Comparison of ENCODE assay signal across 8 mouse cellular contexts in genomic region chr8:105481453-105481852, GRCm38 (mm10). TPM values are rescaled to one million over a fixed set of nuclear protein-coding genes. Genes with fewer than 3 reads are reported as not detected.
DNase-seq lines count a peak whose midpoint lies in the region; ATAC-seq lines count a peak whose summit lies in the region.

No protein-coding gene starts in this region.

- H3K4me2 ChIP-seq in liver, embryonic 12.5 days = no peak overlapping the region
- no peak overlapping the region for H3K4me2 ChIP-seq in embryonic facial prominence, embryonic 11.5 days (ENCODE audit: low read depth, low read length)

- no peak overlapping the region for H3K27ac ChIP-seq in liver, embryonic 12.5 days
- H3K27ac ChIP-seq in embryonic facial prominence, embryonic 11.5 days (replicated peaks; ENCODE audit: low read depth, low read length) = peak overlapping the region; percentile 38; the same call in 1 of the 2 replicates

- peaks cover 8% of the 10 kb centered on the region for H3K4me1 ChIP-seq in liver, embryonic 12.5 days
- no peaks in the 10 kb centered on the region; the same call in 1 of the 2 replicates for H3K4me1 ChIP-seq in embryonic facial prominence, embryonic 11.5 days (ENCODE audit: control insufficient read depth, insufficient read depth, low read length)

- ATAC-seq in liver, embryonic 12.5 days = no peak
- no peak for ATAC-seq in embryonic facial prominence, embryonic 11.5 days (replicated peaks; ENCODE audit: insufficient number of reproducible peaks, low FRiP score, low TSS enrichment, low read depth)

- peak; percentile 30 to 51 for DNase-seq in cerebellum, adult 18-20 months
- DNase-seq in cerebellum, adult 11 months = no peak
- DNase-seq in liver = peak; percentile 61
- peak; percentile 54 for DNase-seq in embryonic facial prominence, embryonic 11.5 days (ENCODE audit: low spot score)
- DNase-seq in lung, postnatal 25 days (ENCODE audit: low spot score) = peak; percentile 46
- DNase-seq in ovary, adult 18-20 months (ENCODE audit: low spot score) = no peak
- DNase-seq in frontal cortex, postnatal 36 days (ENCODE audit: low spot score in 2 of 2) = no peak

- no peaks in the 10 kb centered on the region for H3K36me3 ChIP-seq in liver, embryonic 12.5 days
- H3K36me3 ChIP-seq in embryonic facial prominence, embryonic 11.5 days (replicated peaks; ENCODE audit: control insufficient read depth, insufficient read depth, low read depth, low read length) = no peaks in the 10 kb centered on the region

- WGBS in liver, embryonic 12.5 days (ENCODE audit: insufficient replicate concordance) = 63% methylated on average over 6 of the region's 6 CpGs
- WGBS in embryonic facial prominence, embryonic 11.5 days = 65% methylated on average over 6 of the region's 6 CpGs

- H3K27me3 ChIP-seq in liver, embryonic 12.5 days (replicated peaks) = peaks cover 23% of the 10 kb centered on the region
- H3K27me3 ChIP-seq in embryonic facial prominence, embryonic 11.5 days (ENCODE audit: control insufficient read depth, insufficient read depth, low read length) = no peaks in the 10 kb centered on the region

- no peaks in the 10 kb centered on the region for H3K9me3 ChIP-seq in liver, embryonic 12.5 days (replicated peaks)
- no peaks in the 10 kb centered on the region for H3K9me3 ChIP-seq in embryonic facial prominence, embryonic 11.5 days (replicated peaks; ENCODE audit: control insufficient read depth, low read length)

- no peak overlapping the region for H3K9ac ChIP-seq in liver, embryonic 12.5 days
- H3K9ac ChIP-seq in embryonic facial prominence, embryonic 11.5 days (replicated peaks; ENCODE audit: low read length) = no peak overlapping the region

- H3K4me3 ChIP-seq in liver, embryonic 12.5 days = no peak overlapping the region
- H3K4me3 ChIP-seq in embryonic facial prominence, embryonic 11.5 days (ENCODE audit: low read depth, low read length) = no peak overlapping the region

RNA-seq across cellular contexts. Expression of gene Tppp3, which starts 10.1 kb away (rescaled TPM):
- polyA plus RNA-seq in liver, embryonic 12.5 days (2016; fragmentation: Nextera tagmentation; extraction: Ambion mirVana) = 1.2 and 1.4 TPM in 2 replicates
- polyA plus RNA-seq in embryonic facial prominence, embryonic 11.5 days (2014; fragmentation: Nextera tagmentation; extraction: Ambion mirVana) = 49.5 and 59.1 TPM in 2 replicates

RNA-seq across cellular contexts. Expression of gene Zdhhc1, which starts 15.2 kb away (rescaled TPM):
- polyA plus RNA-seq in liver, embryonic 12.5 days (2016; fragmentation: Nextera tagmentation; extraction: Ambion mirVana) = 4.0 and 4.6 TPM in 2 replicates
- polyA plus RNA-seq in embryonic facial prominence, embryonic 11.5 days (2014; fragmentation: Nextera tagmentation; extraction: Ambion mirVana) = 15.0 and 17.9 TPM in 2 replicates

RNA-seq across cellular contexts. Expression of gene Hsd11b2, which starts 37.1 kb away (rescaled TPM):
- 6.0 and 6.7 TPM in 2 replicates for polyA plus RNA-seq in liver, embryonic 12.5 days (2016; fragmentation: Nextera tagmentation; extraction: Ambion mirVana)
- 11.9 and 12.6 TPM in 2 replicates for polyA plus RNA-seq in embryonic facial prominence, embryonic 11.5 days (2014; fragmentation: Nextera tagmentation; extraction: Ambion mirVana)

Comparison
In these comparisons a context has a peak if more than half of its experiments do, and no peak if none do; other contexts are left out.
1. DNase-seq: peak in cerebellum, adult 18-20 months (2 of 2), liver (single experiment), embryonic facial prominence, embryonic 11.5 days (single experiment) and lung, postnatal 25 days (single experiment); none in cerebellum, adult 11 months (single experiment), ovary, adult 18-20 months (single experiment) and frontal cortex, postnatal 36 days (0 of 2).
2. RNA of gene Tppp3, which starts 10.1 kb away (polyA plus RNA-seq): 49.5 to 59.1 TPM in embryonic facial prominence, embryonic 11.5 days; 1.2 to 1.4 TPM in liver, embryonic 12.5 days; every median in the first group is over 10 times any median in the second.